Mouse (Mus musculus) stomach, postnatal 0 days (tissue): Measurements from ENCODE around the gene Eif1. TPM values are rescaled to one million over a fixed set of nuclear protein-coding genes. Genes with fewer than 3 reads are reported as not detected.
"Not testable (repeated sequence)": the region's sequence is repeated elsewhere in the genome, so short reads cannot be mapped to it uniquely, and the experiment has no call there.

Experiments
- ATAC-seq: fragments of 200-750 bp; cut with Nextera tagmentation; 2 replicates; pipeline ENCODE4 v1.8.0; 2017; ENCODE audit not compliant: low FRiP score, low TSS enrichment
- DNase-seq: peaks from one replicate; pipeline ENCODE4 v3.0.0-alpha.2; 2016; ENCODE audit warnings: low spot score
- H3K27ac ChIP-seq: fragments of 300-500 bp; sonication (generic); replicated peaks from 2 replicates; pipeline ENCODE4 v1.5.1; 2014; ENCODE audit warnings: mild to moderate bottlenecking, control low read depth
- H3K27me3 ChIP-seq: fragments of 300-500 bp; sonication (generic); 2 replicates; pipeline ENCODE4 v1.6.1; 2014; ENCODE audit warnings: low read length; ENCODE audit not compliant: control insufficient read depth, insufficient read depth
- H3K36me3 ChIP-seq: fragments of 300-500 bp; sonication (generic); 2 replicates; pipeline ENCODE4 v1.6.1; 2014; ENCODE audit warnings: low read length, mixed read lengths; ENCODE audit not compliant: control insufficient read depth, insufficient read depth
- H3K4me1 ChIP-seq: fragments of 300-500 bp; sonication (generic); replicated peaks from 2 replicates; pipeline ENCODE4 v1.6.1; 2014; ENCODE audit warnings: antibody characterized with exemption; ENCODE audit not compliant: control insufficient read depth, insufficient read depth
- H3K4me2 ChIP-seq: fragments of 300-500 bp; sonication (generic); replicated peaks from 2 replicates; pipeline ENCODE4 v1.6.1; 2014; ENCODE audit warnings: low read depth, mild to moderate bottlenecking, control low read depth, moderate library complexity
- H3K4me3 ChIP-seq: fragments of 300-500 bp; sonication (generic); 2 replicates; pipeline ENCODE4 v1.5.1; 2014; ENCODE audit warnings: low read depth, low read length, control low read depth
- H3K9ac ChIP-seq: fragments of 300-500 bp; sonication (generic); 2 replicates; pipeline ENCODE4 v1.6.1; 2014; ENCODE audit warnings: mild to moderate bottlenecking, low read length, control low read depth, mixed read lengths
- H3K9me3 ChIP-seq: fragments of 300-500 bp; sonication (generic); 2 replicates; pipeline ENCODE4 v1.6.1; 2016; ENCODE audit warnings: low read length; ENCODE audit not compliant: control insufficient read depth
- CTCF ChIP-seq: IDR thresholded peaks from 2 replicates; pipeline ENCODE4 v1.5.1; 2016; ENCODE audit warnings: antibody characterized with exemption, low read depth, mild to moderate bottlenecking, moderate library complexity
- EP300 ChIP-seq: optimal IDR thresholded peaks from 2 replicates; pipeline ENCODE3; 2016; ENCODE audit warnings: antibody characterized with exemption
- WGBS: fragments of 180-500 bp; shearing (Covaris S2); extraction: QIAGEN DNeasy Blood & Tissue Kit; methylation state at CpG from one replicate; pipeline ENCODE4 v1.1.7; 2014; 5-methylcytosine and 5-hydroxymethylcytosine counted together
- polyA plus RNA-seq: library from polyadenylated mRNA; unstranded; fragments of >200 nt; fragmentation: Nextera tagmentation; extraction: Ambion mirVana; gene quantifications from 2 replicates; pipeline ENCODE4 v1.2.1, GENCODE M21; 2015

Eif1 gene
- polyA plus RNA-seq, 1 experiment from 2014 or later = 1,495 TPM

DNA sequence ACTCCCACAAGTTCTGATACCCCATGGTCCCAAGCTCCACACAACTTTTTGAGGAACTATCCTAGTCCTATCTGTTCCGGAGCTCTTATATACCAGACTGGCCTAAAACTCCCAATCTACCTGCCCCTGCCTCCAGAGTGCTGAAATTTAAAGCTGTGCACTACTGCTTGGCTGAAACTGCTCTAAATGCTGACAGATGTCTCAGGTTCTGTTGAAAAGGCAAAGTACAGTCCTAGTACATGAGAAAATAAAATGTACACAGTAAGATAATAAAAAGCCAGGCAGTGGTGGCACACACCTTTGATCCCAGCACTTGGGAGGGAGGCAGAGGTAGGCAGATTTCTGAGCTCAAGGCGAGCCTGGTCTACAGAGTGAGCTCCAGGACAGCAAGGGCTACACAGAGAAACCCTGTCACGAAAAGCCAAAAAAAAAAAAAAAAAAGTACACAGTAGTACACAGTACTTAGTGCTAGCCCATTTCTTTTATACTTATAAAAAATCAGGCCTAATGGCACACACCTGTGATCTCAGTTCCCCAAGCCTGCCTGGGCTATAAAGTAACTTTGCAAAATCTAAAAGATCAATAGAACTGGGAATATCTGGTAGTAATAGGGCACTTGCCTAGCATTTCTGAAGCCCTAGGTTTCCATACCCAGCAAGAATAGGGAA is 3.0 kb downstream of the Eif1 start:
- Histone ChIP-seq H3K4me3 (no peak overlapping the region), H3K4me2 (no peak overlapping the region), H3K9ac (no peak overlapping the region), H3K4me1 (no peaks in the 10 kb centered on the region), H3K27me3 (no peaks in the 10 kb centered on the region), H3K9me3 (no peaks in the 10 kb centered on the region), H3K36me3 (peaks cover 13% of the 10 kb centered on the region), H3K27ac (no peak overlapping the region)
- no peak for ATAC-seq
- DNase-seq = no peak
- TF ChIP-seq EP300 (no peak), CTCF (no peak)
- 58% methylated on average over 3 of the region's 3 CpGs for WGBS

DNA sequence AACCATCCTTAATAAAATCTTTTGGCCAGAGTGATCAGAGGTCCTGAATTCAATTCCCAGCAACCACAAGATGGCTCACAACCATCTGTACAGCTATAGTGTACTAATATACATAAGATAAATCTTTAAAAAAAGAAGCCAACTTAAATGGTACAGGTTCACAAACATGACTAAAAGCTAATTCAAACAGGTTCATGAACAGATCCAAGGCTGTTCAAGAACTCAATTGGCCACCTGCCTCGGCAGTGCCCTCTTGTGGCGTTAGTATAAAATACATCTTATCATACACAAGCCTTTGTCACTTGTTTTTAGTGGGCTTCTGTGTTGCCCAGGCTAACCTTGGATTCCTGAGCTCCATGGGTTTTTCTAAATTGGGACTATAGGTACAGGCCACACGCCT is 3.9 kb downstream of the Eif1 start:
- TF ChIP-seq EP300 (no peak), CTCF (peak; percentile 86)
- ATAC-seq = no peak
- WGBS = 25% methylated on average over 3 of the region's 3 CpGs
- Histone ChIP-seq H3K36me3 (peaks cover 13% of the 10 kb centered on the region), H3K4me1 (no peaks in the 10 kb centered on the region), H3K9ac (no peak overlapping the region), H3K9me3 (no peaks in the 10 kb centered on the region), H3K4me2 (no peak overlapping the region), H3K27me3 (no peaks in the 10 kb centered on the region), H3K4me3 (no peak overlapping the region), H3K27ac (no peak overlapping the region)
- peak; percentile 69 for DNase-seq

DNA sequence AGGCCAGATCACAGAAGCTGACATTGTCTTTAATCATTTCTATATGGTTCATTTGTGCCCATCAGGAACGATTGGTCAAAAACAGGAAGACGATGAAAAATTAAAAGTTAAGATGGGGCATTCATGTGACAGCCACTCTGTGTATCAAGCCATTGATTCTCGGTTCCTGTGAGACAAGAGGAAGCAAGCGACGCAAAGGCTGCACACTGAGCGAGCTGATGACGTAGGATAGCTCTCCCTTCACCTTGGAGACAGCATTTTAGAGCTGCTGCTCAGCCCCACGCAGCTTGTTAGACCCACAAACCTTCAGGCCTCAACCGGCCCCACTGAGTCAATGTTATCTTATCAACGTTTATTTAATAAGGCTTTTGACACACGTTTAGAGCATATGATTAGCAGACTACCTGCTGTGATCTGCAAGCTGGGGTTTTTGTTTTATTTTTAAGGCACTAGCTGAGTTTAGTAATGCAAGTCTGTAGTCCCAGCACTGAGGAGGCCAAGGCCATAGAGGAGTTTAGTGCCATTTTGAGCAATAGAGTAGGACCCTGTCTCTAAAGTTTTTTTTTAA is 5.5 kb downstream of the Eif1 start:
- no peak overlapping the region for H3K9ac ChIP-seq
- ATAC-seq = no peak
- no peak overlapping the region for H3K4me3 ChIP-seq
- DNase-seq = no peak
- TF ChIP-seq EP300 (no peak), CTCF (no peak)
- H3K36me3 ChIP-seq = peaks cover 13% of the 10 kb centered on the region
- H3K27ac ChIP-seq = no peak overlapping the region
- no peaks in the 10 kb centered on the region for H3K9me3 ChIP-seq
- H3K4me2 ChIP-seq = no peak overlapping the region
- 58% methylated on average over 11 of the region's 11 CpGs for WGBS
- H3K27me3 ChIP-seq = no peaks in the 10 kb centered on the region
- no peaks in the 10 kb centered on the region for H3K4me1 ChIP-seq

DNA sequence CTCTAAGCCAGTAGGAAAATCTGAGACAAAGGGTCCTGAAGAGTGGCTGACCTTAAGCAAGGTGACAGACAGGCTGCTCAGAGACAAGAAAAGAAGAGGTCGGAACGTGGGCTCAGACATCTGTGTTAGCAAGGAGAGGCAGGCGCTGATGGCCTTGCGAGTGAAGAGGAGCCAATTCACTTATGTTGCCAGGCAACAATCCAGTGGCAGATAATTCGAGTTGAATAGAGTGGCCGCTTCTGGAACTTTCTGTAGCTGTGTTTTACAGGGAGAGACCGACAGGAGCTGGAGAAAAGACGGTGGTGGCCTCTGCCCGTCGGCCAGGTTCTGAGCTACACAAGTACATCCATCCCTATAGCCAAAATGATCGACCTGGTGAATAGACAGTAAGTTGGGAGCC is 7.6 kb downstream of the Eif1 start:
- H3K27me3 ChIP-seq = no peaks in the 10 kb centered on the region
- H3K9ac ChIP-seq = no peak overlapping the region
- no peaks in the 10 kb centered on the region for H3K9me3 ChIP-seq
- no peak overlapping the region for H3K27ac ChIP-seq
- H3K36me3 ChIP-seq = peaks cover 3% of the 10 kb centered on the region; the same call in 1 of the 2 replicates
- no peak overlapping the region for H3K4me2 ChIP-seq
- no peak for DNase-seq
- TF ChIP-seq EP300 = no peak
- no peak for TF ChIP-seq CTCF
- no peak overlapping the region for H3K4me3 ChIP-seq
- 81% methylated on average over 11 of the region's 11 CpGs for WGBS
- ATAC-seq = no peak
- H3K4me1 ChIP-seq = no peaks in the 10 kb centered on the region

DNA sequence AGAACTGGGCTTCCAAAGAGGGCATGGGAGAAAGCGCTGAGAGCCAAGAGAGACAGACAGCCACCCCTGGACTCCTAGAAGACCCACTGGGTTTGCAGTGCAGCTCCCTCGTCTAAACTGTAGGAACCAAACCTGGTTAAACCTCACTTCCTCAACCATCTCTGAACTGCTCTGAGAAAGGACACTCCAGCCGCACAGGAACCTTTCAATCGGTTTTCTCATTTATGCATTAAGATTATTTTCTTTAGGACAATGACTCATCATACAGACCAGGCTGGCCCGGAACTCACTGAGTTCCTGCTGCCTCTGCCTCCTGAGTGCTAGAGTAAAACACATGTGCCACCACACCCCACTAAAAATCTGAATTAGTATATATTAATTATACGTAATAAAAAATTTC is 8.1 kb downstream of the Eif1 start:
- TF ChIP-seq EP300 = no peak
- TF ChIP-seq CTCF = no peak
- Histone ChIP-seq H3K4me1 (no peaks in the 10 kb centered on the region), H3K27me3 (no peaks in the 10 kb centered on the region), H3K4me3 (no peak overlapping the region), H3K9ac (no peak overlapping the region), H3K27ac (no peak overlapping the region), H3K4me2 (no peak overlapping the region), H3K9me3 (no peaks in the 10 kb centered on the region), H3K36me3 (no peaks in the 10 kb centered on the region)
- ATAC-seq = no peak
- DNase-seq = no peak
- WGBS = 68% methylated on average over 6 of the region's 6 CpGs

DNA sequence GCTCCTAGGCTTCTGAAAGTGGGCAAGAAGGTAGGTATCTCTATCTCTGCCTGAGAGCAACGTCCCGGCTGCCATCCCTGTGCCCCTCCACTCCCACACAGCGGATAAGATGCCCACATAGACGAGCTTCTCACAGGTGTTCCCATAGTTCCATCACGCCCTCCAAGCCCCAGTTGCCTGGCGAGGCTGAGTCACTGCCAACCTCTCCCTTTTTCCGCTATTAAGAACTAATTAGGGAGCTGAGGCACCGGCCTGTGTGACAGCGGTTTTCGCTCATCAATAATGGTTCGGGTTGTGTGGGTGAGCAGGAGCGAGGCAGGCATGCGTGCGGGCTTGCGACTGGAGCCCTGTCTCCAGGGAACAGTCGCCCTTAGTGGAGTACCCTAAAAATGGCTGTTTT is 10.6 kb downstream of the Eif1 start:
- Histone ChIP-seq H3K9me3 (no peaks in the 10 kb centered on the region), H3K4me1 (no peaks in the 10 kb centered on the region), H3K4me2 (no peak overlapping the region), H3K36me3 (no peaks in the 10 kb centered on the region), H3K4me3 (no peak overlapping the region), H3K9ac (no peak overlapping the region), H3K27me3 (no peaks in the 10 kb centered on the region), H3K27ac (no peak overlapping the region)
- WGBS = 47% methylated on average over 16 of the region's 16 CpGs
- TF ChIP-seq CTCF = no peak
- no peak for TF ChIP-seq EP300
- 0 out of 2 replicates have a peak, but pooled peaks have one; percentile 7 for ATAC-seq
- no peak for DNase-seq

DNA sequence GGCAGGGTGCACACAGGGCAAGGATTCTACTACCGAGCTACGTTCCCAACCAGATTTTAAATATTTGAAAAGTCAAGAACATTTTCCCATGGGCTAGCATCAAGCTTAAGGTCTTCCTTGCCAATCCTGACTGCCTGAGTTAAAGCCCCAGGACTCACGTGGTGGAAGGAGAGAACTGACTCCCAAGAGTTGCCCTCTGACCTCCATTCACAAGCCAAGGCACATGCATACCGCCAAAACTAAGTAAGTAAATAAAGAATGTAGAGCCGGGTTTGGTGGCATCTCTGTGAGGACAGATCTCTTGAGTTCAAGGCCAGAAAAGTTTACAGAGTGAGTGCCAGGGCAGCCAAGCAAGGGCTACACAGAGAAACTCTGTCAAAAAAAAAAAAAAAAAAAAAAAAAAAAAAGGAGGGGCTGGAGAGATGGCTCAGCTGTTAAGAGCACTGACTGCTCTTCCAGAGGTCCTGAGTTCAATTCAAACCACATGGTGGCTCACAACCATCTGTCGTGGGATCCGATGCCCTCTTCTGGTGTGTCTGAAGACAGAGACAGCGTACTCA is 11.2 kb downstream of the Eif1 start:
- H3K27ac ChIP-seq, H3K4me1 ChIP-seq, H3K4me2 ChIP-seq, H3K4me3 ChIP-seq, H3K9ac ChIP-seq, ATAC-seq, H3K9me3 ChIP-seq, H3K36me3 ChIP-seq, DNase-seq, H3K27me3 ChIP-seq: not testable (repeated sequence)
- 47% methylated on average over 8 of the region's 8 CpGs for WGBS
